Mouse (Mus musculus) forebrain, embryonic 13.5 days (tissue): ENCODE data around the gene Ncoa5. TPM values are rescaled to one million over a fixed set of nuclear protein-coding genes. Genes with fewer than 3 reads are reported as not detected.

Experiments
- polyA plus RNA-seq: library from polyadenylated mRNA; unstranded; fragments of >200 nt; fragmentation: Nextera tagmentation; extraction: Ambion mirVana; gene quantifications from 2 replicates; pipeline ENCODE4 v1.2.1, GENCODE M21; 2015

The Ncoa5 gene
- polyA plus RNA-seq, 1 experiment from 2014 or later = 131 TPM

Other genes with a start within 250 kb of the Ncoa5 start
- 14.7 and 15.4 TPM in 2 replicates for gene Snx21, start 249.0 kb downstream of the Ncoa5 start, polyA plus RNA-seq
- gene Acot8, start 230.0 kb downstream of the Ncoa5 start, polyA plus RNA-seq = 16.5 and 17.0 TPM in 2 replicates
- 11.7 and 12.1 TPM in 2 replicates for gene Zswim3, start 229.8 kb downstream of the Ncoa5 start, polyA plus RNA-seq
- gene Zswim1, start 212.2 kb downstream of the Ncoa5 start, polyA plus RNA-seq = 22.1 and 23.2 TPM in 2 replicates
- not detected in 2 replicates for gene Spata25, start 206.3 kb downstream of the Ncoa5 start, polyA plus RNA-seq
- 82.7 and 91.6 TPM in 2 replicates for gene Ctsa, start 202.0 kb downstream of the Ncoa5 start, polyA plus RNA-seq
- 4.0 and 4.2 TPM in 2 replicates for gene Neurl2, start 201.4 kb downstream of the Ncoa5 start, polyA plus RNA-seq
- 34.3 and 35.4 TPM in 2 replicates for gene Pltp, start 177.2 kb downstream of the Ncoa5 start, polyA plus RNA-seq
- gene Pcif1, start 155.6 kb downstream of the Ncoa5 start, polyA plus RNA-seq = 101 and 107 TPM in 2 replicates
- gene Zfp335, start 123.1 kb downstream of the Ncoa5 start, polyA plus RNA-seq = 12.2 and 15.1 TPM in 2 replicates
- gene Mmp9, start 94.1 kb downstream of the Ncoa5 start, polyA plus RNA-seq = 8.6 and 10.6 TPM in 2 replicates
- gene Slc12a5, start 74.1 kb downstream of the Ncoa5 start, polyA plus RNA-seq = 5.7 and 8.8 TPM in 2 replicates
- 5.4 and 6.6 TPM in 2 replicates for gene Cd40, start 20.8 kb upstream of the Ncoa5 start, polyA plus RNA-seq
- gene 1700025C18Rik, start 55.9 kb upstream of the Ncoa5 start, polyA plus RNA-seq = not detected in 2 replicates
- 5.0 and 6.2 TPM in 2 replicates for gene Cdh22, start 200.0 kb upstream of the Ncoa5 start, polyA plus RNA-seq